Mouse (Mus musculus) right cerebral cortex, adult 2 months (tissue): ENCODE data around the gene Rpn2.
A peak's percentile ranks its signal among the peaks of the same experiment; 100 is the strongest.

Experiments used
- DNase-seq, 2 experiments: peaks; one replicate each; pipeline ENCODE4 v3.0.0; 2021 to 2022; ENCODE audit warnings: low spot score in 2 of 2

Gene Rpn2

GRCm38 (mm10) chr2:157349121-157349778 is 70.4 kb downstream of the Rpn2 start:
- DNase-seq: peak in 1 of 2 experiments; percentile 37

- no peak for DNase-seq
Measured at GRCm38 (mm10) chr2:157353183-157353582, 74.4 kb downstream of the Rpn2 start.

GRCm38 (mm10) chr2:157354106-157354505 is 75.3 kb downstream of the Rpn2 start:
- no peak for DNase-seq

- DNase-seq: no peak
Measured at GRCm38 (mm10) chr2:157360028-157360427, 81.2 kb downstream of the Rpn2 start.

- no peak for DNase-seq
Measured at GRCm38 (mm10) chr2:157363031-157363430, 84.2 kb downstream of the Rpn2 start.

GRCm38 (mm10) chr2:157366762-157367161 is 87.9 kb downstream of the Rpn2 start:
- no peak for DNase-seq

GRCm38 (mm10) chr2:157367184-157367893 is 88.5 kb downstream of the Rpn2 start, which contains the start of gene Manbal:
Gene Manbal, plus strand, starts transcription at chr2:157367594.
- DNase-seq: peak; percentile 95 to 98

- no peak for DNase-seq
Measured at GRCm38 (mm10) chr2:157367991-157368390, 89.2 kb downstream of the Rpn2 start.

- no peak for DNase-seq
Measured at GRCm38 (mm10) chr2:157371696-157372095, 92.9 kb downstream of the Rpn2 start.

- DNase-seq: no peak
Measured at GRCm38 (mm10) chr2:157373681-157374080, 94.9 kb downstream of the Rpn2 start.

- DNase-seq: no peak
Measured at GRCm38 (mm10) chr2:157375051-157375450, 96.2 kb downstream of the Rpn2 start.
